Mouse (Mus musculus) MEL (cell line): ENCODE results near the gene Cisd1. TPM values are rescaled to one million over a fixed set of nuclear protein-coding genes. Genes with fewer than 3 reads are reported as not detected.

Experiments used
- DNase-seq: peaks from one replicate; pipeline ENCODE4 v3.0.0; 2011; ENCODE audit warnings: low read depth, low spot score
- H3K27ac ChIP-seq: 2 replicates; pipeline ENCODE4 v1.5.1; 2012; ENCODE audit warnings: low read depth, mild to moderate bottlenecking, control low read depth, low read length, moderate library complexity; ENCODE audit not compliant: control insufficient read depth
- H3K27me3 ChIP-seq, 2 experiments: fragments of 150-350 bp in 1 of 2; sonication (generic) in 1 of 2; 2 replicates each; pipeline ENCODE4 v1.6.1; 2012; ENCODE audit warnings: low read length in 2 of 2, mild to moderate bottlenecking in 2 of 2, improper control_type of control experiment in 1 of 2, moderate library complexity in 1 of 2; ENCODE audit not compliant: insufficient read depth in 2 of 2, control insufficient read depth in 1 of 2
- H3K36me3 ChIP-seq, 2 experiments: 2 replicates each; pipeline ENCODE4 v1.6.1; 2012 to 2014; ENCODE audit warnings: low read length in 2 of 2, improper control_type of control experiment in 1 of 2, inconsistent platforms in 1 of 2, mild to moderate bottlenecking in 1 of 2; ENCODE audit not compliant: insufficient read depth in 2 of 2, control insufficient read depth in 1 of 2
- H3K4me1 ChIP-seq, 2 experiments: fragments of 150-350 bp in 1 of 2; sonication (generic) in 1 of 2; 2 replicates each; pipeline ENCODE4 v1.6.1; 2012; ENCODE audit warnings: low read length in 2 of 2, improper control_type of control experiment in 1 of 2, mild to moderate bottlenecking in 1 of 2; ENCODE audit not compliant: insufficient read depth in 2 of 2, control insufficient read depth in 1 of 2
- H3K4me3 ChIP-seq, 2 experiments: fragments of 150-350 bp in 1 of 2; sonication (generic) in 1 of 2; 2 replicates each; pipeline ENCODE4 v1.5.1; 2012; ENCODE audit warnings: low read depth in 2 of 2, low read length in 2 of 2, mild to moderate bottlenecking in 2 of 2, moderate library complexity in 2 of 2, control low read depth in 1 of 2, improper control_type of control experiment in 1 of 2; ENCODE audit not compliant: control insufficient read depth in 1 of 2, insufficient read depth in 1 of 2
- H3K79me2 ChIP-seq: 2 replicates; pipeline ENCODE4 v1.6.1; 2012; ENCODE audit warnings: mild to moderate bottlenecking, low read length, moderate library complexity; ENCODE audit not compliant: control insufficient read depth, poor library complexity, insufficient read depth
- H3K9ac ChIP-seq: 2 replicates; pipeline ENCODE4 v1.6.1; 2012; ENCODE audit warnings: low read depth, mild to moderate bottlenecking, control low read depth, low read length, moderate library complexity; ENCODE audit not compliant: control insufficient read depth, poor library complexity, severe bottlenecking
- H3K9me3 ChIP-seq: fragments of 150-350 bp; sonication (generic); replicated peaks from 2 replicates; pipeline ENCODE4 v1.6.1; 2012; ENCODE audit warnings: mild to moderate bottlenecking, low read length, improper control_type of control experiment, moderate library complexity; ENCODE audit not compliant: insufficient read depth
- BHLHE40 ChIP-seq: IDR thresholded peaks from 2 replicates; pipeline ENCODE4 v1.6.1; 2012; ENCODE audit warnings: low read depth, mild to moderate bottlenecking, inconsistent platforms, low read length, improper control_type of control experiment, borderline replicate concordance
- CHD2 ChIP-seq: IDR thresholded peaks from 2 replicates; pipeline ENCODE4 v1.6.1; 2011; ENCODE audit warnings: low read length, improper control_type of control experiment
- CTCF ChIP-seq, 3 experiments: IDR thresholded peaks in 2 of 3; conservative IDR thresholded peaks in 1 of 3; 2 replicates each; pipeline ENCODE4 v1.5.1; 2011 to 2012; ENCODE audit warnings: low read length in 3 of 3, low read depth in 2 of 3, mild to moderate bottlenecking in 2 of 3, improper control_type of control experiment in 1 of 3, inconsistent platforms in 1 of 3, mixed read lengths in 1 of 3, moderate library complexity in 1 of 3; ENCODE audit not compliant: control insufficient read depth in 1 of 3, insufficient read depth in 1 of 3, poor library complexity in 1 of 3, severe bottlenecking in 1 of 3
- E2F4 ChIP-seq: IDR thresholded peaks from 2 replicates; pipeline ENCODE4 v1.6.1; 2011; ENCODE audit warnings: low read depth, low read length, improper control_type of control experiment, borderline replicate concordance
- ELF1 ChIP-seq: IDR thresholded peaks from 2 replicates; pipeline ENCODE4 v1.6.1; 2014; ENCODE audit warnings: low read depth, mild to moderate bottlenecking, inconsistent platforms, low read length, improper control_type of control experiment, moderate library complexity
- ETS1 ChIP-seq: IDR thresholded peaks from 2 replicates; pipeline ENCODE4 v1.6.1; 2012; ENCODE audit warnings: low read depth, mild to moderate bottlenecking, inconsistent platforms, low read length, improper control_type of control experiment, moderate library complexity
- JUND ChIP-seq: IDR thresholded peaks from 2 replicates; pipeline ENCODE4 v1.6.1; 2011; ENCODE audit warnings: low read depth, mild to moderate bottlenecking, improper control_type of control experiment, low read length
- MAX ChIP-seq: IDR thresholded peaks from 2 replicates; pipeline ENCODE4 v1.6.1; 2011; ENCODE audit warnings: low read length, improper control_type of control experiment
- MAZ ChIP-seq: IDR thresholded peaks from 2 replicates; pipeline ENCODE4 v1.6.1; 2012; ENCODE audit warnings: low read depth, mild to moderate bottlenecking, inconsistent platforms, low read length, improper control_type of control experiment
- MEF2A ChIP-seq: IDR thresholded peaks from 2 replicates; pipeline ENCODE4 v1.6.1; 2014; ENCODE audit warnings: low read depth, mild to moderate bottlenecking, inconsistent platforms, low read length, improper control_type of control experiment; ENCODE audit not compliant: poor library complexity, insufficient replicate concordance, severe bottlenecking; ENCODE audit errors: extremely low read depth
- NRF1 ChIP-seq: IDR thresholded peaks from 2 replicates; pipeline ENCODE4 v1.6.1; 2014; ENCODE audit warnings: low read depth, mild to moderate bottlenecking, inconsistent platforms, low read length, improper control_type of control experiment, moderate library complexity; ENCODE audit not compliant: poor library complexity, insufficient read depth, severe bottlenecking
- POLR2A ChIP-seq, 2 experiments: IDR thresholded peaks; 2 replicates each; pipeline ENCODE4 v1.6.1; 2011 to 2012; ENCODE audit warnings: low read length in 2 of 2, mild to moderate bottlenecking in 2 of 2, control low read depth in 1 of 2, improper control_type of control experiment in 1 of 2, low read depth in 1 of 2, moderate library complexity in 1 of 2; ENCODE audit not compliant: control insufficient read depth in 1 of 2, insufficient read depth in 1 of 2, poor library complexity in 1 of 2
- POLR2AphosphoS2 ChIP-seq: IDR thresholded peaks from 2 replicates; pipeline ENCODE4 v1.6.1; 2011; ENCODE audit warnings: low read length, improper control_type of control experiment
- RAD21 ChIP-seq: IDR thresholded peaks from 2 replicates; pipeline ENCODE4 v1.6.1; 2011; ENCODE audit warnings: mild to moderate bottlenecking, low read depth, low read length, improper control_type of control experiment
- SMC3 ChIP-seq: IDR thresholded peaks from 2 replicates; pipeline ENCODE4 v1.6.1; 2011; ENCODE audit warnings: low read depth, low read length, improper control_type of control experiment
- UBTF ChIP-seq: IDR thresholded peaks from 2 replicates; pipeline ENCODE4 v1.6.1; 2012; ENCODE audit warnings: low read depth, mild to moderate bottlenecking, inconsistent platforms, low read length, improper control_type of control experiment, moderate library complexity, borderline replicate concordance; ENCODE audit not compliant: insufficient read depth
- USF2 ChIP-seq, 2 experiments: IDR thresholded peaks; 2 replicates each; pipeline ENCODE4 v1.6.1; 2011 to 2012; ENCODE audit warnings: improper control_type of control experiment in 2 of 2, low read length in 2 of 2, borderline replicate concordance in 1 of 2, inconsistent platforms in 1 of 2, low read depth in 1 of 2, mild to moderate bottlenecking in 1 of 2; ENCODE audit not compliant: insufficient read depth in 1 of 2
- ZNF384 ChIP-seq: IDR thresholded peaks from 2 replicates; pipeline ENCODE4 v1.6.1; 2012; ENCODE audit warnings: low read depth, mild to moderate bottlenecking, inconsistent platforms, low read length, improper control_type of control experiment
- polyA plus RNA-seq, 2 experiments: library from polyadenylated mRNA; stranded (reverse) in 1 of 2; unstranded in 1 of 2; fragments of >175 nt in 1 of 2; fragments of >200 nt in 1 of 2; gene quantifications; 2 replicates each; pipeline versions ENCODE4 v1.2.1 to v1.2.4; 2012; ENCODE audit warnings: low replicate concordance in 2 of 2, low read depth in 1 of 2; ENCODE audit not compliant: insufficient read length in 2 of 2, insufficient read depth in 1 of 2, missing spikeins in 1 of 2
- total RNA-seq: library from RNA; depleted of rRNA; stranded (reverse); fragments of 300-350 nt; gene quantifications from 2 replicates; pipeline ENCODE4 v1.2.3, GENCODE M21; 2012

Cisd1 gene
- total and polyA plus RNA-seq, 3 experiments, result 108 to 109 TPM; not detected in 1

DNA sequence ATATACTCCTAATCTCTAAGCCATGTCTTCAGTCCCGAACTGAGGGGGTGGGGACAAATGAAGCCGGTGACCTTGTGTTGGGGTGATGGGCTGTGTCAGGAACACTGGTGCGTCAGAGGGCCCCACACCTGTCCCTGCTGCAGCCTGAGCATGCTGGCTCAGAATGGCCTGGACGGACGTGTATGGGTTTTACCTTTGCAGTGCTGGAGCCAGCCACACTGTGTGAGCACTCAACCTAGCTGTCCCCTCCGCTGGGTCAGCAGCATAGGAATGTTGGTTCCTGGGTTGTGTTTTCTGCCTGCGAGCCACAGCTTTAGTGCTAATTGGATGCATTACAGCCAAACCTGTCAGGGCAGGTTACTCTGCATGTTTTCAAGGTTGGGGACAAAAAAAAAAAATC is 18.6 kb downstream of the Cisd1 start:
- H3K9ac ChIP-seq, result no peak overlapping the region
- no peaks in the 10 kb centered on the region for H3K9me3 ChIP-seq
- no peaks in the 10 kb centered on the region for H3K27me3 ChIP-seq
- no peaks in the 10 kb centered on the region for H3K79me2 ChIP-seq
- H3K4me3 ChIP-seq, result no peak overlapping the region
- TF ChIP-seq SMC3 (no peak), NRF1 (no peak), POLR2A (IDR thresholded peaks at IDR 0.05; ENCODE audit: control insufficient read depth in 1 of 2, insufficient read depth in 1 of 2, low read depth in 1 of 2, low read length in 2 of 2, poor library complexity in 1 of 2) (no peak), UBTF (no peak)
- no peak for DNase-seq
- no peak overlapping the region for H3K27ac ChIP-seq
- H3K36me3 ChIP-seq, result peaks cover 0 to 1% of the 10 kb centered on the region in 2 experiments; a peak in 2 of 4 replicates
- H3K4me1 ChIP-seq, result no peaks in the 10 kb centered on the region

DNA sequence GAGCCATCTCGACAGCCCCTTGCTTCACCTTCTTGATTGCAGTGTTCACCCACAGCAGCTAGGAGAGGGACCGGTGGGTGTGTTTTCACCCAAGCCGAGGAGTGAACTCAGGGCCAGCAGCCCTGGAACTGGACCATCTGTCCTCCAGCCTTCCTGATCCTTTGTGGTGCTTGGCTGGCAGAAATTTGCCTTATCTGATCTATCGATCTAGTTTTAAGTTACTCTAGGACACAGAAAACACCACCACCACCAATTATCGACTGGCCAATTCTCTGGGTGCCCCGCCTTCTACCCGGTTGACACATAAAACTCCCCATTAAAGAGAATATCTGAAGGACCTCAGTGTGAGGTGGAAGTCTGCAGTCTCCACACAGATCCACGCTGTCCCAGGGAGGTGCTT is 21.1 kb downstream of the Cisd1 start:
- Histone ChIP-seq H3K36me3 (no peaks in the 10 kb centered on the region), H3K4me3 (no peak overlapping the region), H3K9me3 (no peaks in the 10 kb centered on the region), H3K27ac (no peak overlapping the region), H3K4me1 (no peaks in the 10 kb centered on the region), H3K27me3 (no peaks in the 10 kb centered on the region), H3K9ac (no peak overlapping the region), H3K79me2 (no peaks in the 10 kb centered on the region)
- DNase-seq, result no peak
- TF ChIP-seq ZNF384, result no peak
- no peak for TF ChIP-seq ELF1
- no peak for TF ChIP-seq RAD21
- no peak for TF ChIP-seq MAX
- no peak for TF ChIP-seq BHLHE40
- no peak for TF ChIP-seq ETS1
- no peak for TF ChIP-seq CTCF (IDR thresholded peaks at IDR 0.05 in 2 of 3, conservative IDR thresholded peaks at IDR 0.05 in 1 of 3; ENCODE audit: control insufficient read depth in 1 of 3, insufficient read depth in 1 of 3, low read depth in 2 of 3, low read length in 3 of 3, poor library complexity in 1 of 3, severe bottlenecking in 1 of 3)
- no peak for TF ChIP-seq E2F4
- no peak for TF ChIP-seq USF2 (IDR thresholded peaks at IDR 0.05; ENCODE audit: borderline replicate concordance in 1 of 2, insufficient read depth in 1 of 2, low read depth in 1 of 2, low read length in 2 of 2)
- TF ChIP-seq JUND, result no peak
- no peak for TF ChIP-seq UBTF
- no peak for TF ChIP-seq POLR2AphosphoS2
- no peak for TF ChIP-seq MEF2A
- TF ChIP-seq SMC3, result no peak
- no peak for TF ChIP-seq MAZ
- TF ChIP-seq CHD2, result no peak
